Mouse (Mus musculus): ENCODE measurements around the gene Ubiad1.

The Ubiad1 gene

DNA sequence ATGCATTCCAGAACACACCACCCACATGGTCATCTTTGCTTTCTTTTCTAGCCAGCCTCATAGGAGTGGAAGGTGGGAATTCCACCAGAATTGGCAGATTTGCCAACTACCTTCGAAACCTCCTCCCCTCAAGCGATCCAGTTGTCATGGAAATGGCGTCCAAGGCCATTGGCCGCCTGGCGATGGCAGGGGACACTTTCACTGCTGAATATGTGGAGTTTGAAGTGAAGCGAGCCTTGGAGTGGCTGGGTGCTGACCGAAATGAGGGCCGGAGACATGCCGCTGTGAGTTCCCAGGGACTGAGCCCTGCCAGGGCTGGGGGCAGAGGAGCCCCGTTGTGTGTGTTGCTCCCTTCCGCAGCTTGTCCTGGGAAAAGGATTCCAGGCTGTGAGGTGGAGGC is 9.1 kb upstream of the Ubiad1 start:
- no peak for DNase-seq (ENCODE audit: low spot score)

DNA sequence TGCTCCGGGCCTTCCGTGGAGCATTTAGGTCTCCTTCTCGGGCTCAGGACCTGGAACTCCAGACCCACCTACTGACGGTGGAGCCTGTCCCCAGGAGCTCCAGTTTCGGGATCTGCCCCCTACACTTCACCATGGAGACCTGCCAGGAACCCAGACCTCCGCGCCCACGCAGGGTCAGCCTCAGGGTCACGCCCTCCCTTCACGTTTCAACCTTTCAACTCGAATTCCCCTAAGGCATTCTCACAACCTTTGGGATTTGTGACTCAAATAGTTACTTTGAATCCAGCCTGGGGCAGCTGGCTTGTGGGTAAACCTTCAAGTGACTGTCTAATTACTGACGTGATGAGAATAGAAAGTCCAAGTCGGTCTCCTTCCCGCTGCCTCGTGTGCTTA is 4.3 kb upstream of the Ubiad1 start:
- peak; percentile 33 for DNase-seq (ENCODE audit: low spot score)

DNA sequence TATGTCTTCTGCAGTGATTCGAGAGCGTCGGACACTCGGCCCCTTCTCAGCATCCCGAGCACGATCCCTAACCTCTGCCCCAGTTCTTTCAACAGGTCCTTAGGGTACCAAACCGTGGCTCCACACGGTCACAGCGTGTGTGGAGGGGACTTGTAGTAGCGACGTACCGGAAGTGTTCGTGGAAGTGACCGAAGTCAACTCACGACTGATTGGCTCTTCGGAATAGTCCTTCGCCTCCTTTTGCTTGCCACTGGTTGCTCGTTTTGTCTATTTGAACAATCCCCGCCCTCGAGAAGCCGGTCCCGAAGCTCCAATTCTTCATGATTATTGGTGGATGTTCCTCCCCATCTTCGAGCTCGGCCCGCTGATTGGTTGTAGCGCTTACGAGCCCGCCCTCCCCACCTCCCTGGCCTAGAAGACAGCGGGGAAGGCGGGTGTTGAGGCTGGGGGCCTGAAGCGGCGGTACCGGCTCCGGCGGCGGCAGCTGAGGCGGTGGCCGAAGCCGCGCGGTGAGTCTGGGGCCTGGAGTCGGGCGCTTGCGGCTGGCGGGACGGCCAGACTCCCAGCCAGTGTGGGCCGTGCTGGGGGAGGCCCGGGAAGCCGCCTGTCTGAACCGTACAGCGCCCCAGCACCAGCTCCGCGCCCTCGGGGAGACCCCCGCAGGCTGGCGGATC is 3.7 kb upstream of the Ubiad1 start, which contains the start of gene Mtor:
TSS of gene Mtor (plus strand) at position 433 of the 674 bp plus-strand sequence.
- DNase-seq (ENCODE audit: low spot score), result peak; percentile 96

DNA sequence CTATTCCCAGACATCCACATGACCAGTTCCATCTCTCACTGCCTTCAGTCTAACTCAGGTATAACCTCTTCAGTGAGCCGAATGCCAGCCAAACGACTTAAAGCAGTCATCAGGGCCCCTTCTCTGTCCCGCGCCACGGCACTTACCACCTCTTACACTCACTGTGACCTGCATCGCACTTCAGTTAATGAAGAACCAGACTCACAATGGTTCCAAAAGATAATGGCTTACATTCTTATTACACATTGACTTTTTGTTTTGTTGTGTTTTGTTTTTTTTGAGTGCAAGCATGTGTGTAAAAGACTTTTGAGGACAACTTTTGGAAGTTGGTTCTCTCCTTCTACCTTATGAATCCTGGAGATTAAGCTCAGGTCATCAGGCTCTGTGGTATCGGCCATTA is 2.0 kb downstream of the Ubiad1 start:
- DNase-seq (ENCODE audit: low spot score), result no peak

DNA sequence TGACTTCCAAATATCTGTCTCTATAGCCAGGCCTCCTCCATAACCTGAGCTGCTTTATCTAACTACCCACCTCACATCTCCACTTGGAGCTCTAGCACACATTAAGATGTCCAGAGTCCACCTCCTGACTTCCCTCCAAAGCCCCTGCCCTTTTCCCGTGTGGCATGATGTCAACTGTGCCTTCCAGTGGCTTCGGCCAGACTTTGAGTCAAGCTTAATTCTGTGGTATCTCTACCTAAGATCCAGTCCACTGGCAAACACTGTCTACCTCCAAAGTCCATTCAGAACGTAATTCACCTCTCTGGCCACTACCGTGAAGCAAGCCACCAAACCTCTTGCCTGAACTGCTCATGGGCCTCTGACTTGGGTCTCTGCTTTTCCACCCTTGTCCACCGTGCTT is 2.6 kb downstream of the Ubiad1 start:
- DNase-seq (ENCODE audit: low spot score), result no peak

DNA sequence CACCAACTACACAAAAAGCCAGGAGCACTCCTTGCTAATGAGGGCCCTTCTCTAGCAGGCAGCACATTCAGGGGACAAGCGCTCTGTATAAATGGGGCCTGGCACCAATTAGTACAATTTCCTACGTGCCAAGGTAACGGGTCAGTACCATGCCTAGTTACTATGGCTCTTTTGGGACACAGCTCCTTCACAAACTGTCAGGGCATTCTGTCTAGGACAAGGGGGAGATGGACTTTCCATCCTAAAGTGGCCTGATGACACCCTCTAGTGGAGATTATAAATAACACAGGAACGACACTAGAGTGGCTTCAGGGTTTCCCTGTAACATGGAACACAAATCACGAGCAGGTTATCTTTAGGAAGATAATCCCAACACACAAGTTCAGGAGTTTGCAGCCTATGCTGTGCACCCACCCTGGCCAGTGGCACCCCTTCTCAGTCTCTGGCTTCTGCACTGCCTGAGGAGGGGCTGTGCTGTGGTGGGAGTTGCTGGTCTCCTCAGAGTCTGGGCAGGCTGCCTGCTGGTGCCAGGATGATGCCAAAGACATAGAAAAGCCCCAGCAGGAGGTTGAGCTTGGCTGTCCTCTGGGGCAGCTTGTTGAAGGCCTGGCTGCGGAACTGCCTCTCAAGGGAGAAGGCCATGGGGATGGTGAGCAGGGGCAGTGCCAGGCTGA is 8.8 kb downstream of the Ubiad1 start:
- no peak for DNase-seq (ENCODE audit: low spot score)

DNA sequence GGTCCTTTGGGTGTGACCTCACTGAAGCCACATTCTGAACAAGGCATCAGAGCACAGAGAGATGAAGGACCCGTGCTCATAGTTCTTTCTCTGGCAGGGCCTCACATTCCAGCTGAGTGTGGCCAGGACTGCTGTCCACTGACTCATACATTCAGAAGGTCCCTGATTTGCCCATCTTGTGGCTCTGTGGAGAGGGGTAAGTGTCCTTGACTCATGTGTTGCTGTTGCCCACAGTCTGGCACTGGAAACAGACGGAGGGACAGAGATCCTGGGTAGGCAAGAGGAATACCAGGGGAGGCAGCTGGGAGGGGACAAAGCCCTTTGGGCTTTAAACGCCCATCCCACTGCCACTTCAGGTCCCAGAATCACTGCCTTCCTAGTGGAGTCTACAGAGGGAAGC is 9.5 kb downstream of the Ubiad1 start:
- DNase-seq (ENCODE audit: low spot score), result no peak

DNA sequence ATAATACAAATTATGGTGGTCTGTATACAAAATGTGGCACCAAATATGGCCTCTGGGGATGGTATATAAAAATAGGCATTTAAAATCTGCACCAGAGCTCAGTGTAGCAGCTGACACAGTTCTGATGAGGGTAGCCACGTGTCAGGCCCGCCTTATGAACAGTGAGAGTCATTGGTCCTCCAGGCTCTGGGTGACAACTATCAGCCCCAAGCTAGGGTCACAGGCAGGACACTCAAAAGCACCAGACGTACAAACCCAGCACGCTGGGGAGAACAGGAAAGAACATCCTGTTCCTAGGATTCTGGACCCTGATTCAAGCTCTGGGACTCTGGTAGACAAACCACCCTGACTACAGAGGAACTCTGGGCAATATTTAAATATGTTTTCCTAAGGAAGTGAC is 10.0 kb downstream of the Ubiad1 start:
- no peak for DNase-seq (ENCODE audit: low spot score)

DNA sequence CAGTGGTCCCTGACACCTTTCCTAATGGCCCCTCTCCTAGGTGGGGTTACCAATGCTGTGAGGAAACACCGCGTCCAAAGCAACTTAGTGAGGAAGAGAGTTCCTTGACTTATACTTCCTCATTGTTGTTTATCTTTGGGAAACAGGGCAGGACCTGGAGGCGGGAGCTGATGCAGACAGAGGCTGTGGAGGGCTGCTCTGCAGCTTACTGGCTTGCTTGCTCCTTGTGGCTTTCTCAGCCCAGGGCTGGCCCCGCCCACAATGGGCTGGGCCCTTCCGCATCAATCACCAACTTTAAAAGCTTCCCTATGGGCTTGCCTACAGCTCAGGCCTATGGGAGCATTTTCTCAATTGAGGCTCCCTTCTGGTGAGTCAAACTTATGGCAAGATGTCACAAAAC is 10.8 kb downstream of the Ubiad1 start:
- no peak for DNase-seq (ENCODE audit: low spot score)

DNA sequence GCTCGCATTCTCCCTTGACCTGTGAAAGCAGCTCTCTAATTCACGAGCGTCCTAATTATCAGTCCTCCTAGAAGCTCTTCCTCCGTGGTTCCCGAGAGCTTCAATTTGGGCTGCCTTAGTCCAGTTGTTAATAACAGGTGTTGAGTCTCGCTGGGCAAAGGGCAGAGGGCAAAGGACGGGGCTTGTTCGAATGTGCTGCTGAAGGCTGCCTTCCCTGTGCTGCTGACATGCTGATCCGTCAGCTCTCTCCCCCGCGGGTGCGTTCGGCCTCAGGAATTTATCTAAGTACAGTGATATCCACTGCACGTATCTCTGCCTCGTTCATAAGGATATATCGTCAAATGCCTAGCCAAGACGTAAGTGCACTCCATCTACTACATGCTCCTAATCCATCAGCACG is 11.2 kb downstream of the Ubiad1 start:
- DNase-seq (ENCODE audit: low spot score), result no peak

DNA sequence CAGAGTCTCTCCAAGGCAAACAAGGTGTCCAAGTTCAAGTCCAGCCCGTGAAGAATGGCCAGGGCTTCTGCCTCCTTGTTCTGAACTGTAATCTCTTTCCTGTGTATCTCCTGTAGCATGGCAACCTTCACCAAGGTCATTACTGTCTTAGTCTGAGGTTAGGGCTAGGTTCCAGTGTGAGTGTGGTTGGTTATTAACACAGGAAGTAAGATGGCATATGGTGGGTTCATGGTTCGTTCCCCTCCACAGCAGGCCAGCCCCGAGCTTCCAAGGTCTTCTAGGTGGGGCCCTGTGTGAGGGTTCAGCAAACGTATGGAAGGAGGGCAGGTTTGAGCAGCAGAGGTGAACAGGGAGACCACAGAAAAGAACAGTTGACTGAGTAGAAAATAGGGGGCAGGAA is 12.1 kb downstream of the Ubiad1 start:
- no peak for DNase-seq (ENCODE audit: low spot score)

DNA sequence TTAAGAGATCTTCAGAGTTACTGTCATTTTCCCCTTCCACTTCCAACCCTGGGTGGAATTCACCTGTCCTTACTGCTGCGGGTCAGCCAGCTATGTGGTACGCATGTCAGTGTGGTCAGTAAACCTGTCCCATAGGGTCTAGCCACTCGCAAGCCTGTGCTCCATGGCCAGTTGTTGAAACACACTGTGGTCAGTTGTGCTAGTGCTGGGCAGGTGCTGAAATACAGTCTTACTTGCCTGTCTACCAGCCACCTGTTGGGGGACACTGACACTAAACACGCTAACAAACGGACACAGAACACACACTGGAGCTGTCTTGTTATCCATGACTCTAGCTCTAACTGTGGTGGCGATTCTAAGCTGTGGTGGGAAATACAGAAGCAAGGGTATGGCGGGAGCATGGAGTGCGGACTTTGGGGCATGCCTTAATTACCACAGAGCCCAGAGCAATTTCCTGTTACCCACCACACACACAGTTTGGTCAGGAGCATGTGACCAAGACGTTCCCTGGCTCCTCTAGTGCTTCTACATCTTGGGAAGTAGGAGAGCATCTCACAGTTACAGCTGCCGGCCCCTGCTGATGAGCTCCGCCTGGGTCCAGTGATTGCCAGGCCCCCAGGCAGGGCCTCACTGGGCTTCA is 13.6 kb downstream of the Ubiad1 start:
- DNase-seq (ENCODE audit: low spot score), result no peak

DNA sequence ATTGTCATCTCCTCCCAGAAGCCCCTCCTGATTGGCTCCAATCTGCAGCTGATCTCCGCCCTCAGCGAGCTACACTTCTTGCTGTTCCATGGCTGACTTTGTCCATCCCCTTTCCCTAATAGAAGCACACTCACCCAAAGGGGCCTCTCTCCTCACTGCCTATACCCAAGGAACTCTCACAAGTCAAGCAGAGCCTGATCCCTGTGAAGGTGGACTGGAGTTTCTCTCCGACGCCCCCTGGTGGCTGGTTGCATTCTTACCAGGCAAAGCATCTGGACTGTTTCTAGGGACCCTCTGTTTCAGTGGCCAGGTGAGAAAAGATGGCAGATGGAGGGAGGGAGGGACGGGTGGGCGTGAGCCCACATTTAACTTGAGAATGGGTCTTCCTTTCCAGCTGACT is 14.9 kb downstream of the Ubiad1 start:
- peak; percentile 65 for DNase-seq (ENCODE audit: low spot score)

DNA sequence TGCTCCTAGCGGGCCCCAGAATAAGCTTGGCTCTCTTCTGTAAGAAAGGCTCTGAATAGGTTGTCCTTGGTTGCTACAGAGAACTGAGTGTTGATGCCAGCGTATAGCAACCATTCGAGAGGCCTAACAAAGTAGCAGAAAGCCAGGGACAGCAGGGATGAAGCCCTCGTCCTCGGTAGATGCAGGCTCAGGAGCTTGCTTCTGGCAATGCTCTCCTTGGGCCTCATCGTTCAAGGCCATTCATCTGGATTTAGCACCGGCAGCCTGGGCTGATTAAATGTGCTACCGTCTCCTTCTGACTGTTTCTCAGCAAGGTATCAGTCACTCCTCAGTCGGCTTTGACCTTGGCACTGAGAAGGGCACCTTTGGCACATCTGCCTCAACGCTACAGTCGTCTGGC is 15.4 kb downstream of the Ubiad1 start:
- DNase-seq (ENCODE audit: low spot score), result no peak

DNA sequence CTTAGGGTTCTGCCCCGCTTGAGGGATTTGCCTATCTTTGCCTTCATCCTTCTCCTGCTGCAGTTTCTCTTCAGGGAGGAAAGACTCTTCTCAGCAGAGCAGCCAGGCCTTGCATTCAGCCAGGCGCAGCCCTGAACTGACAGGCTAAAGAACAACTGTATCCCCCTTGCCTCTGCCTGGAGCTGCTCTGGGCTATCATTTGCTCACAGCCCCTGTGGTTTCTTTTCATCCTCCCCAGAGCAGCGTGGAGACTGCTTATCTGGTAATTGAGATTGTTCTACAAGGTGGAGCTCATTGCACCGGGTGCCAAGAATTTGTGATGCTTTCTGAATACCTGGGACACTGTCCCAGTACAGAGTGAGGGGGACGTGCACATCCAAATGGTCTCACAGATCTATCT is 16.0 kb downstream of the Ubiad1 start:
- no peak for DNase-seq (ENCODE audit: low spot score)

DNA sequence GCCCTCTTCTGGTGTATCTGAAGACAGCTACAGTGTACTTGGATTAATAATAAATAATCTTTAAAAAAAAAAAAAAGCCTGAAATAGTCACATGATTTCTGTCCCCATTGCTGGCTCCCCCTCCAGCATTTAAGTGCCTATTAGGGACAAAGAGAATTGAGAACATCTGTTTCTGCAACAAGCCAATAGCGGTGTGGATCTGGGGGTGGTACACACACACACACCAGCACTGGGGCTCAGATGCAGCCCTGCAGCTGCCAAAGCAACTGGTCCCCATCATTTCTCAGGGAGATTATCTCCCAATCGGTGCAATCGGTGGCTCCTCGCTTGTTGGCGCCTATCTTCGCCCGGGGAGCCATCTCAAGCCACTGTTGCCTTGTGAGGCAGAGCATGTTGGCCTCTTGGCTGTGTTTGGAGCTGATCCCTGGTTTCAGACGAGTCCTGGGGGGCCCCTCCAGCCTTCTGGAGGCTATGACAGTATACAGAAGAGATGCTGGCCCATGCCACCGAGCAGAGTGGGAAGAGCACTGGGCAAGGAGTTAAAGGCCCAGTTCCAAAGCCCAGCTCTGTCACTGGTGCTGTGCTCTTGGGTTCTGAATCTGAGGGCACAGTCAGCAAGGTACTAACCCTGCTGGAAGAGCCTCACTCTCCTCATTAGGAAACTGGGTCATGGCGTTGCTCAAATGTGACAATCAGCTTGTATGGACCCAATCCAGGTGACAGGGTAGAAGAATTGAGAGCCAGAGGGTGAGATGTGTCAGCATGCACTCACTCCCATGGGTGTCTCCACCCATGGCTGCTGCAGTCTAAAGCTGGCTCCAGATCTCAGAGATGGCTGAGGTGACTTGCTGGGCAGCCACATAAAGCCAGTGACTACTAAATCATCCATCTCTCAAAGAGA is 17.4 kb downstream of the Ubiad1 start:
- no peak for DNase-seq (ENCODE audit: low spot score)

DNA sequence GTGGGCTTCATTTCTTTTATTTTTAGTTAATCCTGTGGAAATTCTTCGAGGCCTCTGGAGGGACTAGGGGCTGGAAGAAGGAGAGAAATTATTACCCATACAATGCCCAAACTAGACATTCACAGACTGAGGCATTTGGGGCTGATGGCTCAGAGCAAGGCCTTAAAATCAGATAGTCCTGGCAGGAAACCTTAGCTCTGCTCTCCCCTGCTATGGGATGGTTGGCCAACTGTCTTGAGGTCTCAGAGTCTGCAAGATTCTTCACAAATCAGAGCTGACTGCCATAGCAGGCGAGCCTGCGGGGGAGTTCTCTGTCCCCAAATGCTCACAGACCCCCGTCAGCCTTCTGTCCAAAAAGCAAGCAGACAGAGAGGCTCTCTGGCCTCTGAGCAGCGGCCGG is 27.0 kb downstream of the Ubiad1 start:
- no peak for DNase-seq (ENCODE audit: low spot score)

DNA sequence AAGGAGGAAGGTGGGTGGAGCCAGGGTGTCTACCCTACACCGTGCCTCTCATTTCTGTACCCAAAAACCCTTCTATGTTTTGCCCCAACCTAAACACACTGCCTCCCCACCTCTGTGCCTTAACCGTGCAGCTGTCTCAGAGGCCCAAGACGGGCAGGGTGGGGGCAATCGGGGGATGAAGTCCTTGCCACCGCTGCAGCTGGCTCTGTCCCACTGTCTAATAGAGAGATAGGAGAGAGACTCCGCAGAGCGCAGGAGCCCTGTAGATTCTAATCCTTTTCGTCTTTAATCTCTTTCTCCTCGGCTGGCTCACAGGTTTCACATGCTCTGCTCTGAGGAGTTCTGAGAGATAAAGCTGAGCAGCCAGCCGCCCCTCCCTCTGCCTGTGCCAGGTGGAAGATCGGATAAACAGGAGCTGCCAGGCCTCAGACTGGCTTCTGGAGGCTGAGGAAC is 27.5 kb downstream of the Ubiad1 start:
- DNase-seq (ENCODE audit: low spot score), result no peak

DNA sequence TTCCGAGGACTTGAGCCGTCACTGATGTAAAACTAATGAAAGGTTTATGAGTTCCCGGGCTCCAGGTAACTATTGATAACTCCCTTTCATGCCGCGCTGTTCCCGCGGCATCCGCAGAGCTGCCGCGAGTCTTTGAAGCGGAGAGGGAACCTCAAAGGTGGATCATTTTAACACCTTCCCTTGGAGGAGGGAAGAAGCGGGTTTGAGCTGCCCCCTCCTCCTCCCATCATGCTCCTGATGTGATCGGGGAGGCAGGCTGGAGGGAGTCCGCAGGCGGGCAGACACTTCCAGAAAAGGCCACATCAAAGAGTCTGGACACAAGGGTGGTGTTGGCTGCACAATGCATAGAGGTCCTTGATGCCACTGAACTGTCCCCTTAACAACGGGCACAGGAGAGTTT is 29.0 kb downstream of the Ubiad1 start:
- DNase-seq (ENCODE audit: low spot score), result no peak

DNA sequence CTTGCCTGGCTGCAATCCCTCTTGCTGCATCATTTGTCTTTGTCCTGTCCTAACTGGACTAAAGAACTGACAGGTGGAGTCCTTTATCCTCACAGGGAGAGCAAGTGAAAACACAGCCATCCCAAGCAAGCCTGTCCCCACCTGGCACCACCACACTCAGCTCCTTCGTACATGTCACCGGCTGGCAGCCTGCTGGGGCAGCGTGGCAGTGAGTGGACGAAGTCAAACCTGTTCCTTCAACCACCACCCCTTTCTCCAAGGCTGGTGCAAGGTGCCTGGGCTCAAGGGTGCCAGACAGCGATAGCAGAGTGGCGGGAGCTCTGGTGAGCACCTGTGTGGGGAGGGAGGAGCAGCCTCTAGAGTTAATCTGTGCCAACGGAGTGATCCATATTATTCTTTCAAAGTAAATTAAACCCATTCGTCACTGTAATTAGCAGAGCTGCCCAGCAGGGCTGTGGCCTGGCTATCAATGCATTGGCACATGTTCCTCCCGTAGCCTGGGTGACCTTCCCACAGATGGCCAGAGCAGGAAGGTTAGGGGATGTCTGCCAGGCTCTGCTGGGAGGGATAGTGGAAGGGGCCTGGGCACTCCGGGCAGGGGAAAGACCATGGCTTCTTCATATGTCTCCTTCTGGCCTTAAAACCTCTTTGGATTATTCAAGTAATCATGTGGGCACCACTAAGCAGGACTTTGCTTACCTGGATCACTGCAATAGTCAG is 36.2 kb downstream of the Ubiad1 start:
- DNase-seq (ENCODE audit: low spot score), result no peak

DNA sequence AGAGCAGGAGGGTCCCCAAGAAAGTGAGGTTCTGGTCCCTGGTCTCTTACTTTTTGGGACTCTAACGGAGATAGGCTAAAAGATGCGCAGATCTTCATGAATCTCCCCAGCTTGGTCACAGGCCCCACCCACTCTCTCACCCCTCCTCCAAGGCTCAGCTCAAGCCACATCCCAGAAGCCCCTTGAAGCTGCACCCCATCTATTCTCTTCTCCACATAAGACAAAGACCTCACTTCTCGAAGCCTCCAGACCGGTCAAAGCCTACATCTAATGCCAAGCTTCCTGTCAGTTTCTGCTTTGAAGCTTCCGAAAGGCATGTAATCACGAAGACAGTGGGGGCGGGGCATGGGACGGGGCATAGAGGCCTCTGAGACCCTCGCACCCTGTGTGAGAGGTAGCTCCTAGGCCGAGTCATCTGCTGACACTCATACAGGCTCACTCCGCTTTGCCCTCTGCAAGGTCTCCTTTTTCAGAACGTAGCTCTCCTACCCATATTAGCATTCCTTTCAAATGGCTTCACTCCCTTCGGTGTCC is 39.2 kb downstream of the Ubiad1 start:
- no peak for DNase-seq (ENCODE audit: low spot score)
